9 mouse cellular contexts compared by ENCODE assay signal in the genomic region with DNA sequence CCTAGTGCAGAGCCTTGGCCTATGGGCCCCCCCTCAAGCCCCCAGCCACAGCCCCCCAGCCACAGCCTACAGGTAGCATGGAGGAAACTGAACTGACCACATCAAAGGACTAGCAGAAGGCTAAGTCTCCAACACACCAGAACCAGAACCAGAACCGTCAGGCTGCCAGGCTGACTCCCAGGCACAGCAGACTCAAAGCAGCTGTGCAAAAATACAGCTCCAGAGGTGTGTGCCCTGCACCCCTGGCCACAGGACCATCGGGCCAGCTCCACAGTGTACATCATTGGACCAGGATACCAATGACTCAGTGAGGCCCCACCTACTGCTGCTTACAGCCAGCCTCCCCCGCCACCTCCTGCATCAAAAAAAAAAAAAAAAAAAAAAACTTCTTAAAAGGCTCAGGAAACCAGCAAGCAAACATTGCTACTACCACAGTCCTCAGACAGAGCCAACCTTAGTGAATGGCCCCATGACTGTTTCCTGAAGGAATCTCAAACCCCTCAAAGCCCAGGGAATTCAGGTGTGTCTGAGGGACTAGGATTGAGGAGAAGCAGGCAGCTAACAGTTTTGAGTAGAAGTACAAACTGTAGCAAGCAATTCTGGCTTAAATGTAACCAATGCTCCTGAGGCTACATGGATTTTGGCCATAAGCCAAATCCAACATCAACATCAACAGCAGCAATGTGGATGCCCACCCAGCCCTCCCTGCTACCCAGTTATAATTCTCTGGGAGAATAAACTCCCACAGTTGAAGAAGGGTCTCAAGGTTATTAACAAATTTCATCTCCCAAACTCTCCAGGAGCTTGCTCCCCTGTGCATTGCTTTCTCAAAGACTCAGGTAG. TPM values are rescaled to one million over a fixed set of nuclear protein-coding genes. Genes with fewer than 3 reads are reported as not detected.
DNase-seq lines count a peak whose midpoint lies in the region; ATAC-seq and TF ChIP-seq lines count a peak whose summit lies in the region.
"Had no signal": no experiment of that assay in that cellular context is flagged by ENCODE, and none has a peak within 500 bp of the region (broad histone marks: within the 10 kb centered on the region; RNA-seq: fewer than 3 reads in every experiment).

No protein-coding gene starts in this region.

- no peak for DNase-seq in forebrain, postnatal 0 days
- DNase-seq in midbrain, embryonic 11.5 days (ENCODE audit: low spot score, missing footprints): no peak
- DNase-seq in urinary bladder, postnatal 4 days (ENCODE audit: low spot score in 2 of 2): no peak
- DNase-seq in gastrocnemius, postnatal 4 days (ENCODE audit: low spot score in 2 of 2): no peak
- DNase-seq: kidney, postnatal 10 days had no signal

- H3K9me3 ChIP-seq in forebrain, postnatal 0 days (ENCODE audit: low read length): no peaks in the 10 kb centered on the region
- H3K9me3 ChIP-seq in forebrain, embryonic 16.5 days (ENCODE audit: control insufficient read depth, low read length): no peaks in the 10 kb centered on the region
- no peaks in the 10 kb centered on the region for H3K9me3 ChIP-seq in midbrain, embryonic 15.5 days
- H3K9me3 ChIP-seq in midbrain, embryonic 11.5 days (ENCODE audit: control insufficient read depth, low read length): no peaks in the 10 kb centered on the region
- H3K9me3 ChIP-seq in lung, embryonic 16.5 days (ENCODE audit: control insufficient read depth, low read length): no peaks in the 10 kb centered on the region

- no peak for TF ChIP-seq CTCF in forebrain, postnatal 0 days (IDR thresholded peaks at IDR 0.05; ENCODE audit: low read depth)

- no peak overlapping the region for H3K9ac ChIP-seq in forebrain, postnatal 0 days
- H3K9ac ChIP-seq in forebrain, embryonic 16.5 days (replicated peaks; ENCODE audit: low read depth, low read length): no peak overlapping the region
- H3K9ac ChIP-seq in midbrain, embryonic 15.5 days: no peak overlapping the region
- H3K9ac ChIP-seq in midbrain, embryonic 11.5 days (ENCODE audit: low read length): no peak overlapping the region
- H3K9ac ChIP-seq in lung, embryonic 16.5 days (ENCODE audit: low read length): no peak overlapping the region

- H3K4me3 ChIP-seq in forebrain, postnatal 0 days (ENCODE audit: low read depth, low read length): no peak overlapping the region
- H3K4me3 ChIP-seq in forebrain, embryonic 16.5 days (replicated peaks; ENCODE audit: low read length): no peak overlapping the region
- no peak overlapping the region for H3K4me3 ChIP-seq in midbrain, embryonic 15.5 days
- H3K4me3 ChIP-seq in midbrain, embryonic 11.5 days (ENCODE audit: low read depth, low read length): no peak overlapping the region
- no peak overlapping the region for H3K4me3 ChIP-seq in lung, embryonic 16.5 days (ENCODE audit: low read length)

- peaks cover 13% of the 10 kb centered on the region for H3K4me1 ChIP-seq in forebrain, postnatal 0 days (ENCODE audit: insufficient read depth)
- peaks cover 65% of the 10 kb centered on the region for H3K4me1 ChIP-seq in forebrain, embryonic 16.5 days (replicated peaks; ENCODE audit: control insufficient read depth, insufficient read depth, low read length)
- H3K4me1 ChIP-seq in midbrain, embryonic 15.5 days: peaks cover 85% of the 10 kb centered on the region
- peaks cover 32% of the 10 kb centered on the region for H3K4me1 ChIP-seq in midbrain, embryonic 11.5 days (ENCODE audit: control insufficient read depth, insufficient read depth, low read length)
- H3K4me1 ChIP-seq in lung, embryonic 16.5 days (replicated peaks; ENCODE audit: control insufficient read depth, insufficient read depth, low read length): peaks cover 64% of the 10 kb centered on the region

- no peaks in the 10 kb centered on the region for H3K36me3 ChIP-seq in forebrain, postnatal 0 days (ENCODE audit: insufficient read depth)
- no peaks in the 10 kb centered on the region for H3K36me3 ChIP-seq in forebrain, embryonic 16.5 days (ENCODE audit: control insufficient read depth, insufficient read depth)
- H3K36me3 ChIP-seq in midbrain, embryonic 15.5 days (replicated peaks): no peaks in the 10 kb centered on the region
- no peaks in the 10 kb centered on the region for H3K36me3 ChIP-seq in midbrain, embryonic 11.5 days (ENCODE audit: control insufficient read depth, insufficient read depth, low read length)
- H3K36me3 ChIP-seq in lung, embryonic 16.5 days (ENCODE audit: control insufficient read depth, insufficient read depth, low read length): peaks cover 6% of the 10 kb centered on the region; the same call in 1 of the 2 replicates

- 75% methylated on average over 3 of the region's 3 CpGs for WGBS in forebrain, postnatal 0 days
- 88% methylated on average over 3 of the region's 3 CpGs for WGBS in forebrain, embryonic 16.5 days
- 86% methylated on average over 3 of the region's 3 CpGs for WGBS in midbrain, embryonic 15.5 days
- WGBS in midbrain, embryonic 11.5 days: 86% methylated on average over 3 of the region's 3 CpGs
- WGBS in lung, embryonic 16.5 days: 64% methylated on average over 3 of the region's 3 CpGs

- no peak overlapping the region for H3K4me2 ChIP-seq in forebrain, postnatal 0 days (ENCODE audit: low read depth)
- no peak overlapping the region for H3K4me2 ChIP-seq in forebrain, embryonic 16.5 days (ENCODE audit: low read length)
- H3K4me2 ChIP-seq in midbrain, embryonic 15.5 days: no peak overlapping the region
- no peak overlapping the region for H3K4me2 ChIP-seq in midbrain, embryonic 11.5 days
- no peak overlapping the region for H3K4me2 ChIP-seq in lung, embryonic 16.5 days (ENCODE audit: low read depth, low read length)

- 0 out of 2 replicates have a peak overlapping the region, but pooled peaks have one; percentile 45 for H3K27ac ChIP-seq in forebrain, postnatal 0 days (ENCODE audit: low read depth, low read length)
- H3K27ac ChIP-seq in forebrain, embryonic 16.5 days (ENCODE audit: low read length): no peak overlapping the region
- no peak overlapping the region; the same call in 1 of the 2 replicates for H3K27ac ChIP-seq in midbrain, embryonic 15.5 days
- H3K27ac ChIP-seq in midbrain, embryonic 11.5 days (ENCODE audit: low read depth, low read length): no peak overlapping the region
- H3K27ac ChIP-seq in lung, embryonic 16.5 days (ENCODE audit: low read length): peak overlapping the region; percentile 76

- no peaks in the 10 kb centered on the region for H3K27me3 ChIP-seq in forebrain, postnatal 0 days (ENCODE audit: insufficient read depth, low read length)
- no peaks in the 10 kb centered on the region for H3K27me3 ChIP-seq in forebrain, embryonic 16.5 days (replicated peaks; ENCODE audit: control insufficient read depth, insufficient read depth, low read length)
- no peaks in the 10 kb centered on the region for H3K27me3 ChIP-seq in midbrain, embryonic 15.5 days (replicated peaks)
- H3K27me3 ChIP-seq in midbrain, embryonic 11.5 days (ENCODE audit: control insufficient read depth, insufficient read depth, low read length): no peaks in the 10 kb centered on the region
- H3K27me3 ChIP-seq in lung, embryonic 16.5 days (ENCODE audit: control insufficient read depth, insufficient read depth, low read depth, low read length): no peaks in the 10 kb centered on the region

- no peak for ATAC-seq in forebrain, postnatal 0 days
- ATAC-seq in forebrain, embryonic 16.5 days: no peak
- ATAC-seq in midbrain, embryonic 15.5 days (replicated peaks): 0 out of 2 replicates have a peak, but pooled peaks have one; percentile 37
- ATAC-seq in midbrain, embryonic 11.5 days (ENCODE audit: low FRiP score): no peak
- ATAC-seq in lung, embryonic 16.5 days (ENCODE audit: low read depth): peak; percentile 64
- no peak for ATAC-seq in erythroblast, adult 5-6 weeks (replicated peaks; ENCODE audit: low FRiP score, poor library complexity, severe bottlenecking)

RNA-seq across cellular contexts. Expression of gene Tet3, which starts 42.4 kb away (rescaled TPM):
- total RNA-seq in forebrain, postnatal 0 days (2014; rRNA removed): 23.2 and 27.7 TPM in 2 replicates
- polyA plus RNA-seq in forebrain, postnatal 0 days (2015; fragmentation: Nextera tagmentation; extraction: Ambion mirVana): 38.0 and 49.4 TPM in 2 replicates
- polyA plus RNA-seq in forebrain, embryonic 16.5 days (2015; fragmentation: Nextera tagmentation; extraction: Ambion mirVana): 60.9 and 64.3 TPM in 2 replicates
- 60.9 and 76.8 TPM in 2 replicates for polyA plus RNA-seq in midbrain, embryonic 15.5 days (2015; fragmentation: Nextera tagmentation; extraction: Ambion mirVana)
- polyA plus RNA-seq in midbrain, embryonic 11.5 days (2014; fragmentation: Nextera tagmentation; extraction: Ambion mirVana): 38.5 and 39.9 TPM in 2 replicates
- 43.8 and 47.1 TPM in 2 replicates for polyA plus RNA-seq in lung, embryonic 16.5 days (2015; fragmentation: Nextera tagmentation; extraction: Ambion mirVana)
- 29.6 and 35.1 TPM in 2 replicates for total RNA-seq in erythroblast, adult 5-6 weeks (2015; ENCODE audit: low replicate concordance)
- 24.9 and 25.5 TPM in 2 replicates for total RNA-seq in erythroblast, adult 5-6 weeks (2017; ENCODE audit: low replicate concordance)
- 10 to 100 TPM; 63.8 to 74.0 TPM for total RNA-seq in gastrocnemius, postnatal 4 days (2021)

Comparison
In these comparisons a context has a peak if more than half of its experiments do, and no peak if none do; other contexts are left out.
1. ATAC-seq: peak in midbrain, embryonic 15.5 days (single experiment) and lung, embryonic 16.5 days (single experiment); none in forebrain, postnatal 0 days (single experiment), forebrain, embryonic 16.5 days (single experiment), midbrain, embryonic 11.5 days (single experiment) and erythroblast, adult 5-6 weeks (single experiment).
2. H3K27ac ChIP-seq: peak in forebrain, postnatal 0 days (single experiment) and lung, embryonic 16.5 days (single experiment); none in forebrain, embryonic 16.5 days (single experiment), midbrain, embryonic 15.5 days (single experiment) and midbrain, embryonic 11.5 days (single experiment).